ENCODE assay signal across 8 mouse cellular contexts in genomic region chr11:106274971-106275411, GRCm38 (mm10). TPM values are rescaled to one million over a fixed set of nuclear protein-coding genes. Genes with fewer than 3 reads are reported as not detected.
DNase-seq lines count a peak whose midpoint lies in the region; ATAC-seq and TF ChIP-seq lines count a peak whose summit lies in the region.
"Had no signal": no experiment of that assay in that cellular context is flagged by ENCODE, and none has a peak within 500 bp of the region (broad histone marks: within the 10 kb centered on the region; RNA-seq: fewer than 3 reads in every experiment).

No protein-coding gene starts in this region.

- H3K9ac ChIP-seq in intestine, embryonic 14.5 days (ENCODE audit: low read length) = no peak overlapping the region
- no peak overlapping the region for H3K9ac ChIP-seq in intestine, postnatal 0 days (ENCODE audit: low read depth, low read length)
- H3K9ac ChIP-seq in midbrain, embryonic 11.5 days (ENCODE audit: low read length) = no peak overlapping the region

- DNase-seq in intestine, embryonic 14.5 days (ENCODE audit: low spot score) = no peak
- DNase-seq in forelimb bud, embryonic 11.5 days (ENCODE audit: low read depth, low spot score) = peak; percentile 30
- peak; percentile 78 to 81 for DNase-seq in kidney, postnatal 36 days
- DNase-seq in skeletal muscle tissue, adult 2 months (ENCODE audit: low read depth, low spot score) = peak; percentile 52
- DNase-seq in adrenal gland, adult 8-10 months = no peak
- no peak for DNase-seq in midbrain, embryonic 11.5 days (ENCODE audit: low spot score, missing footprints)

- no peak for ATAC-seq in intestine, embryonic 14.5 days (replicated peaks; ENCODE audit: low FRiP score, low TSS enrichment, low read depth)
- ATAC-seq in intestine, postnatal 0 days = no peak
- ATAC-seq in midbrain, embryonic 11.5 days (ENCODE audit: low FRiP score) = no peak

- no peak overlapping the region for H3K4me3 ChIP-seq in intestine, embryonic 14.5 days (ENCODE audit: low read depth, low read length)
- H3K4me3 ChIP-seq in intestine, postnatal 0 days (ENCODE audit: low read depth, low read length) = no peak overlapping the region
- H3K4me3 ChIP-seq in midbrain, embryonic 11.5 days (ENCODE audit: low read depth, low read length) = no peak overlapping the region

- peaks cover 33% of the 10 kb centered on the region for H3K4me1 ChIP-seq in intestine, embryonic 14.5 days (replicated peaks; ENCODE audit: control insufficient read depth, insufficient read depth, low read length)
- H3K4me1 ChIP-seq in intestine, postnatal 0 days (replicated peaks; ENCODE audit: control insufficient read depth, insufficient read depth, low read length) = peaks cover 10% of the 10 kb centered on the region
- H3K4me1 ChIP-seq in midbrain, embryonic 11.5 days (ENCODE audit: control insufficient read depth, insufficient read depth, low read length) = peaks cover 11% of the 10 kb centered on the region

- no peaks in the 10 kb centered on the region for H3K9me3 ChIP-seq in intestine, embryonic 14.5 days (ENCODE audit: control insufficient read depth, low read length)
- no peaks in the 10 kb centered on the region for H3K9me3 ChIP-seq in intestine, postnatal 0 days (ENCODE audit: control insufficient read depth)
- H3K9me3 ChIP-seq in midbrain, embryonic 11.5 days (ENCODE audit: control insufficient read depth, low read length) = no peaks in the 10 kb centered on the region

- H3K36me3 ChIP-seq in intestine, embryonic 14.5 days (ENCODE audit: control insufficient read depth, insufficient read depth, low read length) = no peaks in the 10 kb centered on the region
- no peaks in the 10 kb centered on the region for H3K36me3 ChIP-seq in intestine, postnatal 0 days (ENCODE audit: control insufficient read depth, insufficient read depth)
- H3K36me3 ChIP-seq in midbrain, embryonic 11.5 days (ENCODE audit: control insufficient read depth, insufficient read depth, low read length) = no peaks in the 10 kb centered on the region

- no peak overlapping the region for H3K4me2 ChIP-seq in intestine, embryonic 14.5 days (ENCODE audit: low read length)
- H3K4me2 ChIP-seq in intestine, postnatal 0 days (replicated peaks; ENCODE audit: low read depth) = no peak overlapping the region
- H3K4me2 ChIP-seq in midbrain, embryonic 11.5 days = no peak overlapping the region

- TF ChIP-seq CTCF in intestine, postnatal 0 days (IDR thresholded peaks at IDR 0.05; ENCODE audit: low read depth) = no peak

- H3K27me3 ChIP-seq in intestine, embryonic 14.5 days (replicated peaks; ENCODE audit: control insufficient read depth, insufficient read depth, low read length) = no peaks in the 10 kb centered on the region
- no peaks in the 10 kb centered on the region for H3K27me3 ChIP-seq in intestine, postnatal 0 days (replicated peaks; ENCODE audit: control insufficient read depth, insufficient read depth, low read length)
- no peaks in the 10 kb centered on the region for H3K27me3 ChIP-seq in midbrain, embryonic 11.5 days (ENCODE audit: control insufficient read depth, insufficient read depth, low read length)

- H3K27ac ChIP-seq in intestine, embryonic 14.5 days (ENCODE audit: low read depth) = peak overlapping the region; percentile 11; the same call in 1 of the 2 replicates
- H3K27ac ChIP-seq in intestine, postnatal 0 days (ENCODE audit: low read depth, low read length) = no peak overlapping the region
- no peak overlapping the region for H3K27ac ChIP-seq in midbrain, embryonic 11.5 days (ENCODE audit: low read depth, low read length)

- 53% methylated on average over 7 of the region's 7 CpGs for WGBS in intestine, embryonic 14.5 days
- WGBS in intestine, postnatal 0 days = 28% methylated on average over 7 of the region's 7 CpGs
- 90% methylated on average over 7 of the region's 7 CpGs for WGBS in midbrain, embryonic 11.5 days

RNA-seq across cellular contexts. Expression of gene Tcam1, which starts 1.5 kb away (rescaled TPM):
- polyA plus RNA-seq in intestine, embryonic 14.5 days (2014; fragmentation: Nextera tagmentation; extraction: Ambion mirVana) = 0.16 and 0.26 TPM in 2 replicates
- 0.09 TPM in 1 of 2 replicates, not detected in the other for polyA plus RNA-seq in intestine, postnatal 0 days (2015; fragmentation: Nextera tagmentation; extraction: Ambion mirVana)
- under 1 TPM in 3 of 4 experiments, not detected in 1; 0.15 to 0.19 (median 0.17) TPM for total RNA-seq in adrenal gland, adult 8-10 months (2022)
- polyA plus RNA-seq in midbrain, embryonic 11.5 days (2014; fragmentation: Nextera tagmentation; extraction: Ambion mirVana) = 0.04 TPM in 2 replicates

RNA-seq across cellular contexts. Expression of gene Smarcd2, which starts 2.2 kb away (rescaled TPM):
- 64.4 and 72.4 TPM in 2 replicates for polyA plus RNA-seq in intestine, embryonic 14.5 days (2014; fragmentation: Nextera tagmentation; extraction: Ambion mirVana)
- 25.3 and 26.3 TPM in 2 replicates for polyA plus RNA-seq in intestine, postnatal 0 days (2015; fragmentation: Nextera tagmentation; extraction: Ambion mirVana)
- 10 to 100 TPM; 74.0 to 91.9 (median 85.8) TPM for total RNA-seq in adrenal gland, adult 8-10 months (2022)
- 23.0 and 26.5 TPM in 2 replicates for polyA plus RNA-seq in midbrain, embryonic 11.5 days (2014; fragmentation: Nextera tagmentation; extraction: Ambion mirVana)

RNA-seq across cellular contexts. Expression of gene Psmc5, which starts 19.0 kb away (rescaled TPM):
- 248 and 256 TPM in 2 replicates for polyA plus RNA-seq in intestine, embryonic 14.5 days (2014; fragmentation: Nextera tagmentation; extraction: Ambion mirVana)
- polyA plus RNA-seq in intestine, postnatal 0 days (2015; fragmentation: Nextera tagmentation; extraction: Ambion mirVana) = 160 and 168 TPM in 2 replicates
- 100 to 1,000 TPM; 151 to 166 (median 154) TPM for total RNA-seq in adrenal gland, adult 8-10 months (2022)
- polyA plus RNA-seq in midbrain, embryonic 11.5 days (2014; fragmentation: Nextera tagmentation; extraction: Ambion mirVana) = 396 and 404 TPM in 2 replicates

RNA-seq across cellular contexts. Expression of gene Ftsj3, which starts 19.1 kb away (rescaled TPM):
- 65.1 and 69.9 TPM in 2 replicates for polyA plus RNA-seq in intestine, embryonic 14.5 days (2014; fragmentation: Nextera tagmentation; extraction: Ambion mirVana)
- 16.6 and 18.3 TPM in 2 replicates for polyA plus RNA-seq in intestine, postnatal 0 days (2015; fragmentation: Nextera tagmentation; extraction: Ambion mirVana)
- total RNA-seq in adrenal gland, adult 8-10 months (2022) = 10 to 100 TPM; 42.3 to 82.3 (median 59.1) TPM
- polyA plus RNA-seq in midbrain, embryonic 11.5 days (2014; fragmentation: Nextera tagmentation; extraction: Ambion mirVana) = 67.3 and 71.4 TPM in 2 replicates

RNA-seq across cellular contexts. Expression of gene Gh, which starts 26.7 kb away (rescaled TPM):
- polyA plus RNA-seq in intestine, embryonic 14.5 days (2014; fragmentation: Nextera tagmentation; extraction: Ambion mirVana) = not detected in 2 replicates
- polyA plus RNA-seq in intestine, postnatal 0 days (2015; fragmentation: Nextera tagmentation; extraction: Ambion mirVana) = not detected in 2 replicates
- not detected for total RNA-seq in adrenal gland, adult 8-10 months (2022)
- not detected in 2 replicates for polyA plus RNA-seq in midbrain, embryonic 11.5 days (2014; fragmentation: Nextera tagmentation; extraction: Ambion mirVana)
- polyA plus RNA-seq: liver, embryonic 16.5 days had no signal

Comparison
In these comparisons a context has a peak if more than half of its experiments do, and no peak if none do; other contexts are left out.
1. DNase-seq: peak in forelimb bud, embryonic 11.5 days (single experiment), kidney, postnatal 36 days (2 of 2) and skeletal muscle tissue, adult 2 months (single experiment); none in intestine, embryonic 14.5 days (single experiment), adrenal gland, adult 8-10 months (single experiment) and midbrain, embryonic 11.5 days (single experiment).